Mouse (Mus musculus) activated CD4-positive, CD25-positive, alpha-beta regulatory T cell, adult 4 months (primary cell): ENCODE results near the gene Dgkh. TPM values are rescaled to one million over a fixed set of nuclear protein-coding genes. Genes with fewer than 3 reads are reported as not detected.

ENCODE experiments used
- ATAC-seq: one replicate; pipeline ENCODE4 v1.8.0; 2017
- polyA plus RNA-seq, 2 experiments: library from polyadenylated mRNA; unstranded; fragments of 100-300 nt; shearing (Covaris generic); gene quantifications; one replicate each; pipeline ENCODE4 v1.2.1; 2017

The Dgkh gene
- polyA plus RNA-seq, 2 experiments from 2014 or later: 1.6 to 2.7 TPM

DNA sequence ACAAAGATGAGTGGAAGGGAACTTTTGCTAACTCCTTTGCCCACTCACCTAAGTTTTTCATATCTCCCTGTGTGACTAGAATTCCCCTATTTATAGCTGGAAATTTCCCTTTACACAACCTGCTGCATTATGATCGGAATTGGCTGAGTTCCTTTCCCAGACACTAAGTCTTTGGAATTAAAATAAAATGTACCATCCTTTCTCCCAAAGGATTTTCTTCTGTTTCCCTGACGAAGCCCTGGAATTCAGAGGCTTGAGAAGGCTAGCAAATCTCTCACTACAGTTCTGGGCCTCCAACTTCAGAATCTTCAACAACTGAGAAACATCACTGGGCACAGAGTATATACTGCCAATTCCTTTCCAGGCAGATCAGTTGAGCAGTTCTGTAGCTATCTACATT is 197.2 kb downstream of the Dgkh start:
- no peak for ATAC-seq

DNA sequence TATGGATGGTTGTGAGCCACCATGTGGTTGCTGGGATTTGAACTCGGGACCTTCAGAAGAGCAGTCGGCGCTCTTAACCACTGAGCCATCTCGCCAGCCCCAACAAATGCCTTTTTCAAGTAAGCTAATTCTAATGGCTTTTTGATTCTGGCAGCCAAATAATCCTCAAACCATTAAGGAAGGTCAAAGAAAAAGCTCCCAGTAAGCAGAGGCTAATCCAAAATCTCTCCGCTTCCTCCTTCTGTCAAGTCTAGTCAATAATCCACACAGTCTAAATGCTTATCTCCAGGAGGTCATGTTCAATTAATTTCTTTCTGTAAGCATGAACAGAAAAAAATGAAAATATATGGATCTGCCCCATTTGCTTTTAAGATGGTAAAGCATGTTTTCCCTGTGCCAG is 197.9 kb downstream of the Dgkh start:
- no peak for ATAC-seq

DNA sequence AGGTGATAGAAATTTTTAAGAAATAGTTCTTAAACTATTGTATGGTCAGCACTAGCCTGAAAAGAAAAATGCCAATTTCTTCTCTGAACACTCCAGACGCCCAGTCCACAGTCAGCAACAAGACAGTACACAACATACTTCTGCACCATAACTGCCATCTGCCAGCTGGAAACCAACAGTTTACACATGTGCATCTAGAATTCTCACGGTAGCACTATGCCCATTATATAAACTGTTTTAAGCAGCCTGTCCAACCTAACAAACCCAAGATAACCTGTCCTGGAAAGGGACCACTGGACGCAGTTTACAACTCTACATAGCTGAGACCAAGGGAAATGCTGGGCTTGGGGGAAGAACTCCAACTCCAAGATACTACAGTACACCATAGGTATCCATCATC is 198.9 kb downstream of the Dgkh start:
- no peak for ATAC-seq

DNA sequence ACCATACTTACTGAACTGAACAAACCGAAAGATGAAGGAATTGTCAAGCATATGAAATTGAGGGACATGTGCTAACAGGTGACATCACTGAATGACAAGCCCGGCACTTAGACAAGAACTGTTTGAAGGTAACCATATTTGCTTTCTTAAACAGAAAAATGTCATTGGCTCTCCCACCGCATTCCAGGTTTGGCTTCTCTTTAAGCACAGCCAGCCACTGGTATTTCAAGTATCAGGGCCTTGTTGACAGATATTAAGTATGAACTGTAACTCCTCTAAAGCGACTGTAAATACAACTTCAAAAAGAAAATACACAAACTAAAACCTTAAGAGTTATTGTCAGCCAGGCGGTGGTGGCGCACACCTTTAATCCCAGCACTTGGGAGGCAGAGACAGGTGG is 200.2 kb downstream of the Dgkh start:
- no peak for ATAC-seq

DNA sequence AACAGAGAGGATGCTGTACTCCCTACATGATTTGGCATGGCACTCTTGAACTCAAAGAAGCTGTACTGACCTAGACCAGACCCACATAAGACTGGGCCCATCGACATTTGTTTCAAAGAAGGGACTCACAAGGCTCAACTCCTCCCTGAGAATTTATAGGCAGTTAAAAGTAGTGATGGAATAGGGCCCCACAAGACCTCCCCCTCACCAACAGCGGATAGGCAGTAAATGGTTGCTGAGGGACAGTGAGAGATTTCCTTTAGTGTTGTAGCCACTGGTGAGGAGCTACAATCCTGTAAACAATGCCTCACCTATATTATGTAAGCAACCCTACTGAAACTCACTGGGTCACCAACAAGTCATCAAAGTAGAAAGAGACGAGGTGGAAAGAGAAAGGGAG is 202.3 kb downstream of the Dgkh start:
- ATAC-seq: no peak

DNA sequence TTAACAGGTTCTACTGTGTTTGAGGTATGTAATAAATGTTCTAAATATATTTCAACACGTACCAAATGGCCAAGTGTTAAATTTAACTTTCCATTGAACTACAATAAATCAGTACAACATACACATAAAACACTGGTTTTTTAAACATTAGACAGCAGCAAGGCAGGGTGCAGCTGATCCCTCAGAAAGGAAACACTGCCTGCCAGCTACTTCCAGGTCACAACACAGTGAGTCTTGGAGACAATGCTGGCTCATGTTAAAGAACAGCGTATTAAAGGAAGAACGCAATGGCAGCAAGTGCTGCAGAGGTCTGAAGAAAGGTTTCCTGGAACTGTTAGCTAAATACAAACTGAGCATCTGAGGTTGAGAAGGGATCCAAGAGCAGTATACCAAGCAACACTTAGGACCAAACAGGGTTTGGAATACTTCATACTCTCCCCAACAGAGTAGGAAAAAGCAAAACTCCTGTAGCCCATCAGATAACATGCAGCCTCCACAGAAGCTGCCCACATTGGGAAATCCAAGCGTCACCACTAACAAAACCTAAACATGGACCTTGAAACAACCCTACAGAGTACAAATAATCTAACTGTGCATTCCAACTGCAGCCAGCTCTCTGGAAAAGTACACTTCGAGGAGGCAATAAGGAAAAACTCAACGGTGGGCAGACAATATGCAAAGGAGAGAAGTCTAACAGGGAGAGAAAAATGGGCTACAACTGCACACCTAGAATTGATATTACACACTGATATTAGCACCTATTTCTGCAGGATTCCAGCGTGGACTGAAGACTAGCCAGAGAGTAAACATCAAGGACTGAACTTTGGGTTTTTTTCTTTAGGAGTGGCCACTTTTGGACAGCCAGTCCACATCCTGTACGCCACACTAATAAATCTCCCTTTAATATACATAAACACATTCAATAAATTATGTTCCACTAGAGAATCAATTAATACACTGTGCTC is 203.8 kb downstream of the Dgkh start:
- no peak for ATAC-seq

DNA sequence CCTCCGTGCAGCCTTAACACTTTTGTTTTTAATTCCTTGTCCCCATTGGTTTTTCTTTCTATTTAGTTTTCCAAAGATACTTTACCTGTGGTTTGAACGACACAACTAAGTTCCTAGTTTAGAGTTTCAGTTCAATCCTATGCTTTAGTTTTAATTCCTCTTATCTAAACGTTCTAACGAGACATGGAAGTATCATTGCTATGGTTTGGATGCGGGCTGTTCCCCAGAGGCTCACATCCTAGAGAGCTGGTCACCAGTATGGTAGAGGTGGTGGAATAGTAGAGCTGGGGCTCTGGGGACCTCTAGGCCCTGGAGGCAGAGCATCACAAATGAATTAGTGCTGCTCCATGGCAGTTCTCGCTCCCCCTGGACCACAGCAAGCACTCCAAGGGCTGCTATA is 205.7 kb downstream of the Dgkh start:
- no peak for ATAC-seq

DNA sequence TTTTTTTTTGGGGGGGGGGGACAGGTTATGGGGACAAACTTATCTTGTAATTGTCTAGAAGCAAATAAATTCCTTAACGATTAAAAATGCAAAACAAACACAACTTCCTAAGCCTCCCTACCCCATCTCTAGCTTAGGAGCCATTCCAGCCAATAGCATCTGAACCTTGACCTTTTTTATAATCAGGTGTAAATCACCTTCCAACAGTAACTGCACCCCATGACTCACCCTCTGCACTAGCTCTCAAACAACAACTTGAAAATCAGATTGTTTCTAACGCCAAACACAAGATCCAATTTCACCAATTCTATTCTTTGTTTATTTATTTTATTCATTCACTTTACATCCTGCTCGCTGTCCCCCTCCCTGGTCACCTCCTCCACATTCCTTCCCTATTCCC is 206.1 kb downstream of the Dgkh start:
- ATAC-seq: no peak

DNA sequence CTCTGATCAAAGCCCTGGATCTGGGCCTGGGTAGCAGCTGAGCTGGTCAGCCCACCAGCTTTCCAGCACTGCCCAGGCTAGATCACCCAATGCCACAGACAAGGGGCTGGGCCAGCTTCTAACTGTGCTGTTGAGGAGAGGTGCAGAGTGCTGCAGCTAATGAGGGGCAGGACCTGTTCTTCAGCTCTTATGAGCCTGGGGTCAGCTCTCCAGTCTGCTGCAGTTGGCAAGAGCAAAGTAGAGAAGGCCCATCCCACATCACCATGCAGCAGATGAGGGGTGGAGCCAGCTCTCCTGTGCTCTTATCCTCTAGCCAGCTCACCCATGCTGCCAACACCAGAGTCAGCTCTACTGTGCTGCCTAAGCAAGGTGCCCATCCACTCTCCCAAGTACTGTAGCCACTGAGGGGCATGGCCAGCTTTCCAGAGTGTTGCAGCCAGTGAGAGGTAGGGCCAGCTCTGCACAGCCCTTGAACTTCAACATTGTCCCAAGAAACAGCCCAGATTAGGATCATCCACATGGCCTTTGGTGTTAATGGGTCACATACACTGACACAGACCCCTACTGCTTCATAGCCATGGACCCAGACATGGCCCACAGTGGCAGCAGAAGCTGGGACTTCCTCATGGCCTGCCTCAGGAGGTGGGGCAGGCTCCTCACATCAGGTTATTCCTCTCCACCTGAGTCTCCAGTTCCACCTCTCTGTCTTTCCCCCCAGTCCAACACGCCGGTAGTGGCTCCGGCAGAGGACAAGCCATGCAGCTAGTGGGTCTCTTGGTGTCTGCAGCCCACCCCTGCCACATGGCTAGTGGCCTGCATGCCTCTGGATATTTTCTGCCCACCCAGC is 206.7 kb downstream of the Dgkh start:
- ATAC-seq: no peak

DNA sequence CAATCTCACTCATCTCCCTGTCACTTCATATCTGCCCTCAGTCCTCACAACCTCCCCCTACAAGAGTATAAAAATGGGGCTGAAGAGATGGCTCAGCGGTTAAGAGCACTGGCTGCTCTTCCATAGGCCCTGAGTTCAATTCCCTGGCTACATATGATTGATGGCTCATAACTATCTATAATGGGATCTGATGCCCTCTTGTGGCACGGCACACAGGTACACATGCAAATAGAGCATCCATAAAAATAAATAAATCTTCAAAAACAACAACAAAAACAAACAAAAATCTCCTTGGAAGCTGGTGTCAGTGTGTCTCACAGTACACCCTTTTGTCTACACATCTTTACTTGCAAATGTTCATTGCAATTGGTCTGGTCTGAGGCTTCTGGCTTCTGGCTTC is 207.5 kb downstream of the Dgkh start:
- ATAC-seq: no peak

DNA sequence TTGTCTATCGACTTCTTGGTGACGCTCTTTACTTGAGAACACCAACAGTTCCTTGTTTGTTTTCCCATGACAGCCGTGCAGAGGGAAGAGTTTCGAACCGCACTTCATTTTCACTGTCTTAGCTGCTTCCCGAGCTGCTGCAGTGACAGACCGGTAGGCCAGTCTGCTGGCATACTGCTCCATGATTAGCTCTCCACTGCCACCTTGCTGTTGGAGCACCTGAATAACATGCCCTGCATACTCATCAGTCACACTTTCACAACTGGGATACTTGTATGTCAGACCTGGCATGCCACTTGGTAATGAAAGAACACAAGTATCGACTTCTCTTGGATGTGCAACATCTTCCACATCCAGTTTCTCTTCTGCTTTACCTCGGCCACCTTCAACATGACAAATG is 221.9 kb downstream of the Dgkh start:
- no peak for ATAC-seq

DNA sequence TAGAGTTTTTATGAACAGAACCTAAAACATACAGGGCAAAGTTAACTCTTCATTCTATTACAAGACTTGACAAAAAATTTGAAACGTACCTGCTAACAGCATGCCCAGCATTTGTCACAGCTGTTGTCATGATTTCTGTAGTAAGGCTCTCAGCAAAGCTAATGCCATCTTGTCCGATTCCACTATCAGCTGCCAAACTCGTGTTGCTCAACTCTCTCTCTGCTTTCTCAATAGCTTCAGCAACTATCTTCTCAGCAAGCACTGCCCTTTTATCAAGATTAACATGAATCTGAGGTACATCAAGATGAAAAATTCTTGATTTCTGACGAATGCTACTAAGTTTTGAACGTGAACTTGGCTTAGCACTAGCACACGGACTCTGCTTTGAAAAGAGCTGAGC is 222.8 kb downstream of the Dgkh start:
- no peak for ATAC-seq

Other genes with a start within 250 kb of the Dgkh start
- 10 to 100 TPM in 1 of 2 experiments, 1 to 10 TPM in 1; 6.9 to 11.6 TPM for gene Akap11, start 196.0 kb downstream of the Dgkh start, polyA plus RNA-seq
- 1 to 10 TPM; 7.2 to 8.4 TPM for gene Vwa8, start 116.3 kb upstream of the Dgkh start, polyA plus RNA-seq